Mouse (Mus musculus): Measurements from ENCODE around the gene Mtch1.

The Mtch1 gene

DNA sequence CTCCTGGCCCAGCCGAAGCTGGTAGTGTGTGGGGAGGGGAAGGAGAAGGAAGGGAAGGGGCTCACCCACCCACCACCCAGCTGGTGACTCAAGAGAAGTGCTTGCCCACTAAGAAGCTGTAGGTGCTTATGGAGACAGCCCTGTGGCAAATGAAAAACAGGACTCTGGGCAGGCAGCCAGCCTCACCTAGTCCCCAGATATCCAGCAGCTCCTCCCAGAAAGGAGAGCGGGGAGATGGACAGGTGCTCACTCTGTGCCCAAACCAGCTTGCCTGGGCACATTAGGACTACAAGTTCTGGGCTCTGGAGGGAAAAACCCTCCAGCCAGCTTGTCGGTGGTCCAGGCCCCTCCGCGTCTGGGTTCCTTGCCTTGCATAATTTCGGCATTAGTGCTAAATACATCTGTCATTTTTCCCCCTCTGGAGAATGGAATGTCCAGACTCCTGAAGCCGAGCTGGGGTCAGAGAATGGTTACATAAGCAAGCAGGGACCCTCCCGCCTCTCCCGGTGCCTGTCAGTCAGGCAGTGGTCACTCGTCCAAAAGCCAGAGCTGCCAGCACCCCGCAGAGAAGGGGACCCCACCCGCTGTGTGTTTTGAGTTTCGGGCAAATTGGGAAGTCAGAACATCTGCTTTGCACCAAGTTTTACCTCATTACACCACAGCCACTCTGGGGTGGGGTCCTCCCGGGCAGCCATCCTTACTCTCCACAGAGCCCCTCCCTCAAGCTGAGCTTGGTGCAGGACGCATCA lies 42.5 kb downstream of the Mtch1 start:
- no peak for DNase-seq (ENCODE audit: low spot score)

DNA sequence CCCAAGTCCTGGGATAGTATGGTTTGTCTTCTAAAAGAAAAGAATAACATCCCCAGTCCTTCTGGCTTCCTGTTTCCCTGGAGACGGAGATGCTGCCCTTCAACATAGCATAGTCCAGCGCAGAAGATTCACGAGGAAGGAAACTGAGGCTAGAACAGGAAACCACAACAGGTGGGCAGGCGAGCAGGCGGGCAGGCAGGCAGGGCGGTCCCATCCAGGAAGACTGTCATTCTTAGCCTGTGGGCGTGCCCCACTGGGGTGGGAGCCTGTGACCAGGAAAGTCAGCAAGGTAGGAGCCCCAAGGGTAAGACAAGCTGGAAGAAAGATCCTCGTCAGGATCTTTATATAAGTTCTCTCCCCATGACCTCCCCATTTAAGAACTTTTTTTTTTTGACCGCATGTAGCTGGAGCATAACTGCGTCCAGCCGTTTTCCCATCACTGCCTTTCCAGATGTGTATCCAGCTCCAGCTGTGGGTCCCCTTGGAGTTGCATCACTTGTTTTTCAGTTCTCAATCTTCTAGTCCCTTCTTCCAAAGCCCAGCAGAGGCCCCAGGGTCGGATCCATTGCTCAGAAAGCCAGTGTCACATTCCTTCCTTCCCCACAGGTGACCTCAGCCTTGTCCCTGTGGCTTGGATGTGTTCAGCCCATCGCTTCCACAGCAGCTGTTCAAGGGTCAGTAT lies 43.2 kb downstream of the Mtch1 start:
- DNase-seq (ENCODE audit: low spot score): no peak

DNA sequence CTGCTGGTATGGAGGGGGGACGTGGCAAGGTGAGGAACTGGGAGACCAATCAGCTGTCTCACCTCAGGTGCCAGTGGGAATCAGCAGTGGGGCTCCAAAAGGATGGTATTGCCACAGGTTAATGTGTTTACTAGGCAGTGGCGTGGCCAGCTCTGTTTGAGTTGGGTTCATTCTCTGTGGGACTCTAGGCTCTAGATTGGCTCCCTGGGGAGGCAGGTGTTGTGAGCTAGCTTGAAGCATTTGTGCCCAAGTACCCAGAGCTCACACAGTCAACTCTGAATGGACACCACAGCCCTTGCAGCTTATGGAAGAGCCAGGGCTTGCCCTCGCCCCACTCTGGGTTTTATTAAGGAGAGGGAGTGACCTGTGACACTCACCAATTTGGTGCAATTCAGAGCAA lies 43.9 kb downstream of the Mtch1 start:
- DNase-seq (ENCODE audit: low spot score): no peak

DNA sequence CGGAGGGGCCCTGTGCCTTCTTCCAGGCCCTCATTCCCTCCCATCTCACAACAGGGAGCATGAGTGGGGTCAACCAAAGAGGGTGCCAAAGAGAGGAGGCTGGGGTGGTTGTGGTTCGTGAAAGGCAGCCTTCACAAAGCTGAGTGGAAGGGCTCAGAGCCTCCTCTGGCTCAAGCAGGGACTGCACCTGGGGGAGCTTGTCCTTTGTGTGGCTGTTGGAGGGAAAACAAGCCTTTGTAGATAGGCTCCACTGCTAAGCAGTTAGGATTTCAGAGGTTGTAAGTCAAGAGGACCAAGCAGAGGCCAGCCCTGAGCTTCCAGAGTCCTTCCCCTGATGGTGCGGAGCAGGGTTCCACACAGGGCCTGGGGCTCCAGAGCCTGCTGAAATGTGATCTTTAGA lies 44.6 kb downstream of the Mtch1 start:
- DNase-seq (ENCODE audit: low spot score): no peak

DNA sequence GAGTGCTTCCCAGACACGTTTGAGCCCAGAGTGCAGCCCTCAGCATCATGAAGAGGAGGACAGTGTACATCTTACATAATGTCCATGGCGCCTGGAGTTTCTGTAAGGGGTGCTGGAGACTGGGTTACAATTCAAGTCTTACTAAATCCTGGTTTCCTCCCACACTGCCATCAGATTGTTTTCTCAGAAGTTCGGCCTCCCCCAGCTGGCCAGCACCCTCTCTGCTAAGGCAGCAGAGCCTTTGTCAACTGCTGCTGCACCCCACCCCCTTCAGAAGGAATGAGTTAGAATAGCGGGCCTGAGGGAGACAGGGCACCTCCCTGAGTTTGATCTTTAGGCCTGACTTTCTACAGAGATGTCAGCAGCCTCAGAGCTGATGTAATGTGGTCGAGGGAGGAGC lies 45.6 kb downstream of the Mtch1 start:
- no peak for DNase-seq (ENCODE audit: low spot score)

DNA sequence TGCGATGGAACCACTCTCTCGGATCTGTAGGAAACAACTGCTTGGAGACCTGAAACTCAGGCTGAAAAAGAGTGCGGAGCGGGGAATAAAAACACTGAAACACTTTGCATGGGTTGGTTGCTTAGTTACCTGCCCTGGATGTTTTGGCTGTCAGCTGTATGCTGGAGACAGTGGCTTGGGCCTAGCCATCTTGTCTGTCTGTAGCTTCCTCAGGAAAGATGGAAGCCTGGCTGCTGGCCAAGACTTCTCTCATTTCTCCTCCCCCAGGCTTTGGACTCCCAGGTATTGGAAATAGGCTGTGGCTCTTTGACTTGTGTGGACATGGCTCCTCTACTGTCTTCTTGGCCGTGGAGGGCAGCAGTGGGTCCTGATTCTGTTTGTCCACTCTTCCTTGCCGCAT lies 46.3 kb downstream of the Mtch1 start:
- no peak for DNase-seq (ENCODE audit: low spot score)

DNA sequence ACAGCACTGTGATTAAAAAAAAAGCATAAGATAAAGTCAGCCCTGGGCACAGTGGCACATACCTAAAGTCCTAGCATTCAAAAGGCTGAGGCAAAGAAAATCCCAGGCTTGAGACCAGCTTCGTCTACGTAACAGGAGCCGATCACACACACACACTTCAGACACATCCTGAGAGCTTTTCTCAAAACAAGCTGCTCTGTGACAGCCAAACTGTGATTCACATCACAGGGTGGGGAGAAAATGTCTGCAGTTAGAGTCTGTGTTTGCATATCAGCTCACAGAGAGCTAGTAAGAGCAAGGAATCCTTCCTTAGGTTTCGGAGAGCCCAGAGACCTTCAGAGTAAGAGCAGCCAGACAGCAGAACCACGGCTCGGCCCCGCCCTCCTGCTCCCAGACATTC lies 46.8 kb downstream of the Mtch1 start:
- DNase-seq (ENCODE audit: low spot score): no peak

DNA sequence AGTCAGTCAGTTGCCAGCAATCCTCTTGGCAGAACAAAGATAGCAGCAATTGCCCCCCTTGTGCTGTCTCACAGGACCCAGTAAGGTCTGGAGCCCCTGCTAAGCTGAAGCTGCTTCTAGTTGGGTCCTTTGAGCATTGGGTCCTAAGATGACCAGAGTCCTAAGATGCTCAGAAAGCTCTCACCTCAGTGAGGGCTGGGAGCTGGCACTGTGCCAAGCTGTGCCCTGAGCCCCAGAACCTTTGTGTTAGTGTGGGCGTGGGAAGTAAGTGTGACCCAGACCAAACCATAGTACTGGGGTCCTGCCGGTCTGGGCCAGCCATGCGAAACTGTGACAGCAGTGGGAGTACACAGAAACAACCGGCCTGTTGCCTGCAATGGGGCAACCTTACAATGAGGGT lies 48.5 kb downstream of the Mtch1 start:
- no peak for DNase-seq (ENCODE audit: low spot score)

DNA sequence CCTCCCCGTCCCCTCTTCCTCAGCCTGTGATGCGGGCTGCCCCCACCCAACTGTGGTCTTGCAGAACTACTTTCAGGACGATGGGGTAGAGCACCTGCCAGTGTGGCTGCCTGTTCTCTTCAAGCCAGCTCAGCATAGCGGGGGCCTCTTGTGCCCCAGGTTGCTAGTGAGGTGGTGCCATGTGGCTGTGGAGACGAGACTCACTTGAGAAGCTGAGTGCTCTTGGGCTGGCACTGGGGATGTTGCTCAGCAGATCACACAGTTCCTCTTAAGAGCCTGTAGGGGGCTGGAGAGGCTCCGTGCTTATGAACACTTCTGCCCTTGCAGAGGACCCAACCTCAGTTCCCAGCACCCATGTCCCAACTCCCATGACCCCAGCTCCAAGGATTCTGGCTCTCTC lies 49.9 kb downstream of the Mtch1 start:
- DNase-seq (ENCODE audit: low spot score): no peak

DNA sequence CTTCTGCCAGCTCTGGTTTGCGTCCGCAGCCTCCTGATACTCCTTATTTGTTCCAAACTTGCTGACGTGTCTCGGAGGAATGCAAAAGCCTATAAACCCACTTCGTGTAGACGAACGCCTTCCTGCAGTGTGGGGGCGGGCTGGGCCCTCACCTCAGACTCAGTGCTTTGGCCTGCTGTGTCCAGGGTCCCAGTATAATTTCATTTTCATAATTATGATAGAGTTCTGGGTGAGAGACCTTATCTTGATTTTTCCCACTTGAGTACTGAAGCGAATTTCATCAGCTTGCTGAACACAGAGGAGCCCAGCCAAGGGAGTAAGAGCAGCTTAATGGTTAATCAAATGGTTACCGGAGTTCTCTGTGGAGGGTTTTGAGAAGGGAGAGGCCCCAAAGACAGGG lies 50.4 kb downstream of the Mtch1 start:
- no peak for DNase-seq (ENCODE audit: low spot score)

DNA sequence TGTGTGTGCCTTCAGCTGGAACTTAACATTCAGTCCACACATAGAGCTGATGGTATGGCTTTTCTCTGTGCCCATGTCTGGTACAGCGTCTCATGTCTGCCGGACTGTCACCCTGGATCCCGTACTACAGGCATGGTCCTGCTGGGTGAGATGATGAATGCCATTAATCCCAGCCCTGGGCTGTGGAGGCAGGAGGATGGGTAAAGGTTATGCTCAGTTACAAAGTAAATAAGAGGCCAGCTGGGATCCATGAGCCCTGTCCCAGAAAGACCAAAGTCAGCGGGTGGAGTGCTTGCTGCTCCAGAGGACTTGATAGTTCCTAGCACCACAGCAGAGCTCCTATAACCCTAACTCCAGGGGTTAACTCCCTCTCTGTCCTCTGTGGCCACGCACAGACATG lies 51.9 kb downstream of the Mtch1 start:
- no peak for DNase-seq (ENCODE audit: low spot score)

DNA sequence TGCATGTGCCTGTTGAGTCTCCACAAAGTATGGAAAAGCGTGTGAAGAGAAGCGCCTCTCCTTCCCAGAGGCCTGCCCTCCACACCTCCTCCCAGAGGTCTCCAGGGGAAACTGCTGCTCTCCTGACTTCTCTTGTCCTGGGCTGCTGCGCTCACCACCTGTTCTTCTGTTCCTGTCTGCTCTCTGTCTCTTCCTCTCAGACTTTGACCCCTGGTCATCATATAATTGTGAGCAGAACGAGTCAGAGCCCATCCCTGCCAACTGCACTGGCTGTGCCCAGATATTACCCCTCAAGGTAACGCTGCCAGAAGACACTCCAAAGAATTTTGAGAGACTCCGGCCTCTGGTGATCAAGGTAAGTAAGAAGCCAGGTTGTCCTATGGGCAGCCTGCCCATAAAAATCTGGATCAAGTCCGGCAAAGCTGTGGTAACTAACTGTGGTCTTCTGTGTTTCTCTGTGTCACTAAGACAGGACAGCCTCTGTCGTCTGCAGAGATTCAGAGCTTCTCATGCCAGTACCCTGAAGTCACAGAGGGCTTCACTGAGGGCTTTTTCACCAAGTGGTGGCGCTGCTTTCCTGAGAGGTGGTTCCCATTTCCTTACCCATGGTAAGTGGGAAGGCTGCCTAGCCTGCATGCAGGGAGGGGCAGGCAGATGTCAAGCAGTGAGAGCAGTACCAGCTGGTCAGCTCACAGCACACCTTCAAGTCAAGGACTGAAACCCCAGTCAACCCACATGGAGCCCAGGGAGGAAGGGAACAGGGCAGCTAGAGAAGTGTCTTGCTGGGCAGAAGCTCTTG lies 53.7 kb downstream of the Mtch1 start:
- no peak for DNase-seq (ENCODE audit: low spot score)

DNA sequence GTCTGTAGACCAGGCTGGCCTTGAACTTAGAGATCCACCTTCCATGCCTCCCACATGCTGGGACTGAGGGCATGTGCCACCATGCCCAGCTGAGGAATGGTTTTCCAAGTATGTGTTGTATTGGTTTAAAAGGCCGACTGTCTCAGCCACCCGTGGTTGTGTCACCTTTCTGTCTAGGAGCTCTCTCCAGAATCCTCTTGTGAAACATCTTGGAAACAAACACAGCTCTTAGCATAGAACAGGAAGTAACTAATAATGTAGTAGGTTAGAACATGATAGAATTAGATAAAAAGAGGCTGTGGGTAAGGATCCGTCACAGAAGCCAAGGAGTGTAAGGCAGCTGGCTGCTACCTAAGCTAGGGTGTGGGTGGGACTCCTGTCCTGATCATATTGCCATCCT lies 54.7 kb downstream of the Mtch1 start:
- no peak for DNase-seq (ENCODE audit: low spot score)

DNA sequence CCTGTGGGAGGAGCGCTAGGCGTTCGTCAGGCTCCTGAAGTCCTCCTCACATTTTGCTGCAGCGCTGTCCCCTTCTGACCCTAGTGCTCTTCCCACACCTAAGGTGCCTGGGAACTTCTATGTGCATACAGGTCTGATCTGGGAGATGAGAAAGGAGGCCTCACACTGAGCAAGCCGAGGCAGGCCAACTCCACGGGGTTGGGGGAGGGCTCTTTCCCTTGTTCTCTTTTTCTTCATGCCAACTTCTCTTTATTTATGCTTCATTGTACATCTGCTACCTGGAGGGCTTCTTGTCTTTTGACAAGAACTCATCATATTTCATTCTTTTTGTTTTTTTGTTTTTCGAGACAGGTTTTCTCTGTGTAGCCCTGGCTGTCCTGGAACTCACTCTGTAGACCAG lies 55.9 kb downstream of the Mtch1 start:
- DNase-seq (ENCODE audit: low spot score): no peak

DNA sequence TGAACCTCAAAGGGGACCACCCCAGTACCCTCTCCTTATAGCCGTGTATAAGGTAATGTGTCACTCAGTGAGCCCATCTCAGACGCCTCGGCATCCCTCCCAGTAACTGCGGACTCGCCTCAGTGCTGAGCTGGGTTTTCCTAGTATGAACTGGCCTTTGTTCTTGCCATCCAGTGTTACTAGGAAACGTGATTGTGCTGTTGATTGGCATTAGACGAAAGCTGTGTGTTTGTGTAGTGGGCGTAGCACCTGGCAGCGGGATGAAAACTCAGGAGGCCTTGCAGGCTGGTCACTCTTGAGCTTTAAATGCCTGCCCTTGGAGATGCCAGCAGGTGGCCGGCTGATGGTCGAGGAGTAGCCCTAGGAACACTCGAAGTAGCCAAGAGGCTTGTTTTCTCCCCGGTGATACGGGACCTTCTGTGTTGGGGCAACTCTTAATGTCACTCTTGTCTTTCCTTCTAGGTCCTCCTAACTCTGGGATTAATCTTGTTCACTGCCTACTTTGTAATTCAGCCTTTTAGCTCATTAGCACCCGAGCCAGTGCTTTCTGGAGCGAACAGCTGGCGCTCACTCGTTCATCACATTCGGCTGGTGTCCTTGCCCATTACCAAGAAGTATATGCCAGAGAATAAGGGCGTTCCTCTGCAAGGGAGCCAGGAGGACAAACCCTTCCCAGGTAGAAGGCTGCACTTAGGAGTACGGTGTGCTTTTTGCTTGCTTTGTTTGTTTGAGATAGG lies 65.3 kb downstream of the Mtch1 start:
- no peak for DNase-seq (ENCODE audit: low spot score)

All from c-Kit-positive CD71-positive TER-119-positive erythroid progenitor cells, embryonic 14.5 days (primary cell).